Mouse (Mus musculus): ENCODE data around the gene Slc22a16. TPM values are rescaled to one million over a fixed set of nuclear protein-coding genes. Genes with fewer than 3 reads are reported as not detected.
"Not testable (repeated sequence)": the region's sequence is repeated elsewhere in the genome, so short reads cannot be mapped to it uniquely, and the experiment has no call there.

The Slc22a16 gene
- polyA plus RNA-seq, 1 experiment from 2014 or later = not detected

- Histone ChIP-seq H3K27me3 (ENCODE audit: control insufficient read depth, insufficient read depth, low read depth, low read length) (no peaks in the 10 kb centered on the region), H3K9ac (ENCODE audit: low read length) (no peak overlapping the region), H3K4me1 (replicated peaks; ENCODE audit: control insufficient read depth, insufficient read depth, low read length) (peaks cover 18% of the 10 kb centered on the region), H3K4me3 (ENCODE audit: low read length) (no peak overlapping the region), H3K4me2 (ENCODE audit: low read depth, low read length) (no peak overlapping the region), H3K9me3 (ENCODE audit: control insufficient read depth, low read length) (0 out of 2 replicates have a peak, but pooled peaks cover 2% of the 10 kb centered on the region), H3K36me3 (ENCODE audit: control insufficient read depth, insufficient read depth, low read length) (no peaks in the 10 kb centered on the region), H3K27ac (ENCODE audit: low read length) (no peak overlapping the region)
- no peak for ATAC-seq (ENCODE audit: low read depth)
- WGBS = 63% methylated on average over 8 of the region's 10 CpGs
These were observed 41.5 kb upstream of the Slc22a16 start for GRCm38 (mm10) chr10:40528668-40529067.

DNA sequence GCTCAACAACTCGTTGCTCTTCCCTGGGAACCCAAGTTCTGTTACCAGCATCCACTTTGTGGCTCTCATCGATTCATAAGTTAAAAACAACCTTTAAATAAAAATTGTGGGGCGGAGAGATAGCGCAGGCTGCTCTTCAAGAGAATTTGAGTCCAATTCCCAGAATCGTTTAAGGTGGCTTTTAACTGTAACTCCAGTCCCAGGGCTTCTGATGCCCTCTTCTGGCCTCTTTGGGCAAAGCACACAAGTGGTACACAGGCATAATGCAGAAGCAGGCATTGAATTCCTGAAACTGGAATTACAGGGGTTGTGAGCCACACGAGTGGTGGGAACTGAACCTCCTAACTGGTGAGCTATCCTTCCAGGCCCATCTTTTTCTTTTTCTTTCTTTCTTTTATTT is 40.5 kb upstream of the Slc22a16 start:
- H3K4me3 ChIP-seq (ENCODE audit: low read length) = no peak overlapping the region
- 0 out of 2 replicates have a peak, but pooled peaks cover 2% of the 10 kb centered on the region for H3K9me3 ChIP-seq (ENCODE audit: control insufficient read depth, low read length)
- H3K4me1 ChIP-seq (replicated peaks; ENCODE audit: control insufficient read depth, insufficient read depth, low read length) = peaks cover 11% of the 10 kb centered on the region
- 57% methylated on average over 6 of the region's 6 CpGs for WGBS
- no peaks in the 10 kb centered on the region for H3K36me3 ChIP-seq (ENCODE audit: control insufficient read depth, insufficient read depth, low read length)
- ATAC-seq (ENCODE audit: low read depth) = no peak
- no peak overlapping the region for H3K27ac ChIP-seq (ENCODE audit: low read length)
- H3K27me3 ChIP-seq (ENCODE audit: control insufficient read depth, insufficient read depth, low read depth, low read length) = no peaks in the 10 kb centered on the region
- no peak overlapping the region for H3K9ac ChIP-seq (ENCODE audit: low read length)
- no peak overlapping the region for H3K4me2 ChIP-seq (ENCODE audit: low read depth, low read length)

DNA sequence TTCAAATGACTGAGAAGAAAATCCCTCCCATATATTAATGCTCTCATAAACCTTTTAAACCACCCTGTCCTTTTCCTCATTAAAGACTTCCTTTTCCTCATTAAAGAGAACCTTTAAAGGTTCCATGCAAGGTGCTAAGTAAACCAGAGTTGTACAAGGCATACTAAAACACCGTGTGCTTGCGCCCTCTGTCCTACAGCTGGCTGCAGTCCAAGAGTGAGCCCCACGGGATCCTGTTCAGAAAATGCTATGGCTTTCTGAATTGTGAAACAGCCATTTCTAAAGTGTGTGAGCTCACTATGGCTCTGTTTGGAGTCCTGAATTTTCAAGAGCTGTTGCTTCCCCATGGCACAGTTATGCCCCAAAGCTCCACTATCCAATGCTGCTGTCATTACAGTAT is 39.5 kb upstream of the Slc22a16 start:
- H3K4me3 ChIP-seq (ENCODE audit: low read length) = no peak overlapping the region
- H3K9ac ChIP-seq (ENCODE audit: low read length) = no peak overlapping the region
- no peak overlapping the region for H3K27ac ChIP-seq (ENCODE audit: low read length)
- H3K36me3 ChIP-seq (ENCODE audit: control insufficient read depth, insufficient read depth, low read length) = no peaks in the 10 kb centered on the region
- H3K9me3 ChIP-seq (ENCODE audit: control insufficient read depth, low read length) = 0 out of 2 replicates have a peak, but pooled peaks cover 2% of the 10 kb centered on the region
- no peak for ATAC-seq (ENCODE audit: low read depth)
- 40% methylated on average over 3 of the region's 3 CpGs for WGBS
- H3K4me2 ChIP-seq (ENCODE audit: low read depth, low read length) = no peak overlapping the region
- H3K4me1 ChIP-seq (replicated peaks; ENCODE audit: control insufficient read depth, insufficient read depth, low read length) = peaks cover 11% of the 10 kb centered on the region
- no peaks in the 10 kb centered on the region for H3K27me3 ChIP-seq (ENCODE audit: control insufficient read depth, insufficient read depth, low read depth, low read length)

GRCm38 (mm10) chr10:40532586-40532985 is 37.5 kb upstream of the Slc22a16 start:
- not testable (repeated sequence) for H3K36me3 ChIP-seq (ENCODE audit: control insufficient read depth, insufficient read depth, low read length); H3K4me1 ChIP-seq (replicated peaks; ENCODE audit: control insufficient read depth, insufficient read depth, low read length); H3K4me3 ChIP-seq (ENCODE audit: low read length); H3K4me2 ChIP-seq (ENCODE audit: low read depth, low read length); ATAC-seq (ENCODE audit: low read depth); H3K27me3 ChIP-seq (ENCODE audit: control insufficient read depth, insufficient read depth, low read depth, low read length); H3K27ac ChIP-seq (ENCODE audit: low read length); H3K9me3 ChIP-seq (ENCODE audit: control insufficient read depth, low read length); H3K9ac ChIP-seq (ENCODE audit: low read length)
- WGBS = 87% methylated on average over 4 of the region's 4 CpGs

DNA sequence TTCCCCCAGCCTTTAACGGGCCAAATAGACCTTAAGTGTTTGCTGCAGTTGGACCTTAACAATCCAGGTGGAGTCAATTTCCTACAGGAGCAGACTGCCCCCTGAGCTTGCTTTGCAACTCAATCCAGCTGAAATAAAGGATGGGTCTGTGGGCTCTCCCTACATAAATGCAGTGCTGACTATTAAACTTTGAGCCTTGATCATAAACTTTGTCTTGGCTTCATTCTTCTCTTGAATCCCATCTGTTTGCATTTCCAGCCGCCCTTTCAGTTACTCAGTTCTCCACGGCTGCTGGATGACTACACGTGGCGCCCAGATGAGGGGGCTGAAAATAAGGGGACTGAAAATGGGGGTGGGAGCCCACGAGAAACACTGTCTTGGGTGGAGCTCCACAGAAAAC is 28.8 kb upstream of the Slc22a16 start:
- H3K27me3 ChIP-seq (ENCODE audit: control insufficient read depth, insufficient read depth, low read depth, low read length) = no peaks in the 10 kb centered on the region
- ATAC-seq (ENCODE audit: low read depth) = no peak
- no peak overlapping the region for H3K4me3 ChIP-seq (ENCODE audit: low read length)
- H3K36me3 ChIP-seq (ENCODE audit: control insufficient read depth, insufficient read depth, low read length) = no peaks in the 10 kb centered on the region
- H3K4me1 ChIP-seq (replicated peaks; ENCODE audit: control insufficient read depth, insufficient read depth, low read length) = no peaks in the 10 kb centered on the region
- no peak overlapping the region for H3K27ac ChIP-seq (ENCODE audit: low read length)
- no peak overlapping the region for H3K4me2 ChIP-seq (ENCODE audit: low read depth, low read length)
- no peaks in the 10 kb centered on the region for H3K9me3 ChIP-seq (ENCODE audit: control insufficient read depth, low read length)
- no peak overlapping the region for H3K9ac ChIP-seq (ENCODE audit: low read length)
- WGBS = 59% methylated on average over 6 of the region's 6 CpGs

GRCm38 (mm10) chr10:40549317-40549716 is 20.8 kb upstream of the Slc22a16 start:
- no peak for ATAC-seq (ENCODE audit: low read depth)
- Histone ChIP-seq H3K9ac (ENCODE audit: low read length) (no peak overlapping the region), H3K4me2 (ENCODE audit: low read depth, low read length) (no peak overlapping the region)

GRCm38 (mm10) chr10:40551801-40552200 is 18.3 kb upstream of the Slc22a16 start:
- Histone ChIP-seq H3K4me2 (ENCODE audit: low read depth, low read length) (no peak overlapping the region), H3K4me1 (replicated peaks; ENCODE audit: control insufficient read depth, insufficient read depth, low read length) (no peaks in the 10 kb centered on the region), H3K4me3 (ENCODE audit: low read length) (no peak overlapping the region), H3K27ac (ENCODE audit: low read length) (no peak overlapping the region), H3K9ac (ENCODE audit: low read length) (no peak overlapping the region), H3K36me3 (ENCODE audit: control insufficient read depth, insufficient read depth, low read length) (no peaks in the 10 kb centered on the region), H3K9me3 (ENCODE audit: control insufficient read depth, low read length) (no peaks in the 10 kb centered on the region), H3K27me3 (ENCODE audit: control insufficient read depth, insufficient read depth, low read depth, low read length) (no peaks in the 10 kb centered on the region)
- 34% methylated on average over 2 of the region's 2 CpGs for WGBS
- ATAC-seq (ENCODE audit: low read depth) = no peak

More at GRCm38 (mm10) chr10:40549317-40549716, 20.8 kb upstream of the Slc22a16 start:
- Histone ChIP-seq H3K27me3 (ENCODE audit: control insufficient read depth, insufficient read depth, low read depth, low read length) (no peaks in the 10 kb centered on the region), H3K27ac (ENCODE audit: low read length) (no peak overlapping the region), H3K9me3 (ENCODE audit: control insufficient read depth, low read length) (no peaks in the 10 kb centered on the region), H3K4me3 (ENCODE audit: low read length) (no peak overlapping the region), H3K4me1 (replicated peaks; ENCODE audit: control insufficient read depth, insufficient read depth, low read length) (no peaks in the 10 kb centered on the region), H3K36me3 (ENCODE audit: control insufficient read depth, insufficient read depth, low read length) (no peaks in the 10 kb centered on the region)
- 50% methylated on average over 2 of the region's 2 CpGs for WGBS

- not testable (repeated sequence) for ATAC-seq (ENCODE audit: low read depth); H3K27me3 ChIP-seq (ENCODE audit: control insufficient read depth, insufficient read depth, low read depth, low read length); H3K27ac ChIP-seq (ENCODE audit: low read length); H3K4me1 ChIP-seq (replicated peaks; ENCODE audit: control insufficient read depth, insufficient read depth, low read length); H3K4me2 ChIP-seq (ENCODE audit: low read depth, low read length); H3K9me3 ChIP-seq (ENCODE audit: control insufficient read depth, low read length); H3K36me3 ChIP-seq (ENCODE audit: control insufficient read depth, insufficient read depth, low read length); H3K4me3 ChIP-seq (ENCODE audit: low read length); H3K9ac ChIP-seq (ENCODE audit: low read length)
- WGBS = 96% methylated on average over 6 of the region's 6 CpGs
These were observed 4.4 kb upstream of the Slc22a16 start for GRCm38 (mm10) chr10:40565695-40566094.

DNA sequence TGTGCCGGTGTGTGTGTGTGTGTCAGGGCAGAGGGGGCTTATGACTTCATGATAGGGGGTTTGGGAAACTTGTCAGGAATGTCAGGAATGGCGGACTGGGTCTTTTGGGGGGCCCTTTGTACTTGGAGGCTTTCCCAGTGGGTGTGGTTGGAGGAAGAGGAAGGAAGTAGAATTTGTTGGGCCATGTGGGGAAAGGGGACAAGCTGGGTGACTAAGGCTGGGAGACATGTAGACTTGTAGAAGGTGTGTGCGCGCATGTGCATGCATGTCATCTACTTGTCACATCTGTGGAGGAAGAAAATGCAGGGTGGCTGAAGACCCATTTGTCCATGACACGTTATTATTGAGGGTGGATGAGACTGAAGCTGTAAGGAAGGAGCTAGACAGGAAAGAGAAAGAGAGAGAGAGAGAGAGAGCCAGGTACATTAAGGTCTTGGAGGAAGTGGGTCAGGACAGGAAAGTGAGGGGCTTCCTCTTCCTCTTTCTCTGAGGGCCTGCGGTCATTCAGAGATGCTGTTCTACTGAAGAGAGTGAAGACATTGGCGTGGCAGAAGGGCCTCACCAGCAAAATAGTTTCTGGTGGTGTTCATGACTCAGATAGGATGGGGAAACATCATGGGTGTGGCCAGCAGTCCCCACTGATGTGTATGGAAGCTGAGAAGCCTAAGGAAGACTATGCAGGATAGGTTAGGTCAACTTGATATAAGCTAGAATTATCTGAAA is 5.9 kb downstream of the Slc22a16 start:
- H3K36me3 ChIP-seq (ENCODE audit: control insufficient read depth, insufficient read depth, low read length) = no peaks in the 10 kb centered on the region
- no peaks in the 10 kb centered on the region for H3K4me1 ChIP-seq (replicated peaks; ENCODE audit: control insufficient read depth, insufficient read depth, low read length)
- no peak overlapping the region for H3K4me3 ChIP-seq (ENCODE audit: low read length)
- H3K9ac ChIP-seq (ENCODE audit: low read length) = no peak overlapping the region
- WGBS = 81% methylated on average over 7 of the region's 7 CpGs
- no peaks in the 10 kb centered on the region for H3K27me3 ChIP-seq (ENCODE audit: control insufficient read depth, insufficient read depth, low read depth, low read length)
- H3K27ac ChIP-seq (ENCODE audit: low read length) = no peak overlapping the region
- no peak overlapping the region for H3K4me2 ChIP-seq (ENCODE audit: low read depth, low read length)
- 0 out of 2 replicates have a peak, but pooled peaks cover 3% of the 10 kb centered on the region for H3K9me3 ChIP-seq (ENCODE audit: control insufficient read depth, low read length)
- ATAC-seq (ENCODE audit: low read depth) = no peak

All from lung, embryonic 16.5 days (tissue).